Mouse (Mus musculus) MEL (cell line): ENCODE measurements around the gene Atf5. TPM values are rescaled to one million over a fixed set of nuclear protein-coding genes. Genes with fewer than 3 reads are reported as not detected.
A peak's percentile ranks its signal among the peaks of the same experiment; 100 is the strongest.

Experiments used
- DNase-seq: peaks from one replicate; pipeline ENCODE4 v3.0.0; 2011; ENCODE audit warnings: low read depth, low spot score
- H3K27ac ChIP-seq: 2 replicates; pipeline ENCODE4 v1.5.1; 2012; ENCODE audit warnings: low read depth, mild to moderate bottlenecking, control low read depth, low read length, moderate library complexity; ENCODE audit not compliant: control insufficient read depth
- H3K27me3 ChIP-seq, 2 experiments: fragments of 150-350 bp in 1 of 2; sonication (generic) in 1 of 2; 2 replicates each; pipeline ENCODE4 v1.6.1; 2012; ENCODE audit warnings: low read length in 2 of 2, mild to moderate bottlenecking in 2 of 2, improper control_type of control experiment in 1 of 2, moderate library complexity in 1 of 2; ENCODE audit not compliant: insufficient read depth in 2 of 2, control insufficient read depth in 1 of 2
- H3K36me3 ChIP-seq, 2 experiments: 2 replicates each; pipeline ENCODE4 v1.6.1; 2012 to 2014; ENCODE audit warnings: low read length in 2 of 2, improper control_type of control experiment in 1 of 2, inconsistent platforms in 1 of 2, mild to moderate bottlenecking in 1 of 2; ENCODE audit not compliant: insufficient read depth in 2 of 2, control insufficient read depth in 1 of 2
- H3K4me1 ChIP-seq, 2 experiments: fragments of 150-350 bp in 1 of 2; sonication (generic) in 1 of 2; 2 replicates each; pipeline ENCODE4 v1.6.1; 2012; ENCODE audit warnings: low read length in 2 of 2, improper control_type of control experiment in 1 of 2, mild to moderate bottlenecking in 1 of 2; ENCODE audit not compliant: insufficient read depth in 2 of 2, control insufficient read depth in 1 of 2
- H3K4me3 ChIP-seq, 2 experiments: fragments of 150-350 bp in 1 of 2; sonication (generic) in 1 of 2; 2 replicates each; pipeline ENCODE4 v1.5.1; 2012; ENCODE audit warnings: low read depth in 2 of 2, low read length in 2 of 2, mild to moderate bottlenecking in 2 of 2, moderate library complexity in 2 of 2, control low read depth in 1 of 2, improper control_type of control experiment in 1 of 2; ENCODE audit not compliant: control insufficient read depth in 1 of 2, insufficient read depth in 1 of 2
- H3K79me2 ChIP-seq: 2 replicates; pipeline ENCODE4 v1.6.1; 2012; ENCODE audit warnings: mild to moderate bottlenecking, low read length, moderate library complexity; ENCODE audit not compliant: control insufficient read depth, poor library complexity, insufficient read depth
- H3K9ac ChIP-seq: 2 replicates; pipeline ENCODE4 v1.6.1; 2012; ENCODE audit warnings: low read depth, mild to moderate bottlenecking, control low read depth, low read length, moderate library complexity; ENCODE audit not compliant: control insufficient read depth, poor library complexity, severe bottlenecking
- H3K9me3 ChIP-seq: fragments of 150-350 bp; sonication (generic); replicated peaks from 2 replicates; pipeline ENCODE4 v1.6.1; 2012; ENCODE audit warnings: mild to moderate bottlenecking, low read length, improper control_type of control experiment, moderate library complexity; ENCODE audit not compliant: insufficient read depth
- CHD1 ChIP-seq: IDR thresholded peaks from 2 replicates; pipeline ENCODE4 v1.6.1; 2012; ENCODE audit warnings: low read depth, mild to moderate bottlenecking, inconsistent platforms, low read length, improper control_type of control experiment
- CTCF ChIP-seq, 3 experiments: IDR thresholded peaks in 2 of 3; conservative IDR thresholded peaks in 1 of 3; 2 replicates each; pipeline ENCODE4 v1.5.1; 2011 to 2012; ENCODE audit warnings: low read length in 3 of 3, low read depth in 2 of 3, mild to moderate bottlenecking in 2 of 3, improper control_type of control experiment in 1 of 3, inconsistent platforms in 1 of 3, mixed read lengths in 1 of 3, moderate library complexity in 1 of 3; ENCODE audit not compliant: control insufficient read depth in 1 of 3, insufficient read depth in 1 of 3, poor library complexity in 1 of 3, severe bottlenecking in 1 of 3
- E2F4 ChIP-seq: IDR thresholded peaks from 2 replicates; pipeline ENCODE4 v1.6.1; 2011; ENCODE audit warnings: low read depth, low read length, improper control_type of control experiment, borderline replicate concordance
- ETS1 ChIP-seq: IDR thresholded peaks from 2 replicates; pipeline ENCODE4 v1.6.1; 2012; ENCODE audit warnings: low read depth, mild to moderate bottlenecking, inconsistent platforms, low read length, improper control_type of control experiment, moderate library complexity
- KAT2A ChIP-seq: conservative IDR thresholded peaks from 2 replicates; pipeline ENCODE4 v1.6.1; 2012; ENCODE audit warnings: low read depth, low read length, improper control_type of control experiment, inconsistent platforms
- MYC ChIP-seq: IDR thresholded peaks from 2 replicates; pipeline ENCODE4 v1.6.1; 2011; ENCODE audit warnings: low read depth, mild to moderate bottlenecking, low read length, improper control_type of control experiment, moderate library complexity
- POLR2AphosphoS2 ChIP-seq: IDR thresholded peaks from 2 replicates; pipeline ENCODE4 v1.6.1; 2011; ENCODE audit warnings: low read length, improper control_type of control experiment
- RCOR1 ChIP-seq: IDR thresholded peaks from 2 replicates; pipeline ENCODE4 v1.6.1; 2012; ENCODE audit warnings: low read depth, mild to moderate bottlenecking, inconsistent platforms, low read length, improper control_type of control experiment
- TAL1 ChIP-seq: IDR thresholded peaks from 2 replicates; pipeline ENCODE4 v1.6.1; 2012; ENCODE audit warnings: mild to moderate bottlenecking, inconsistent platforms, low read length, moderate library complexity, mixed read lengths
- polyA plus RNA-seq, 2 experiments: library from polyadenylated mRNA; stranded (reverse) in 1 of 2; unstranded in 1 of 2; fragments of >175 nt in 1 of 2; fragments of >200 nt in 1 of 2; gene quantifications; 2 replicates each; pipeline versions ENCODE4 v1.2.1 to v1.2.4; 2012; ENCODE audit warnings: low replicate concordance in 2 of 2, low read depth in 1 of 2; ENCODE audit not compliant: insufficient read length in 2 of 2, insufficient read depth in 1 of 2, missing spikeins in 1 of 2
- total RNA-seq: library from RNA; depleted of rRNA; stranded (reverse); fragments of 300-350 nt; gene quantifications from 2 replicates; pipeline ENCODE4 v1.2.3, GENCODE M21; 2012

Gene Atf5
- total and polyA plus RNA-seq, 3 experiments, result 17.6 to 95.5 TPM; not detected in 1

DNA sequence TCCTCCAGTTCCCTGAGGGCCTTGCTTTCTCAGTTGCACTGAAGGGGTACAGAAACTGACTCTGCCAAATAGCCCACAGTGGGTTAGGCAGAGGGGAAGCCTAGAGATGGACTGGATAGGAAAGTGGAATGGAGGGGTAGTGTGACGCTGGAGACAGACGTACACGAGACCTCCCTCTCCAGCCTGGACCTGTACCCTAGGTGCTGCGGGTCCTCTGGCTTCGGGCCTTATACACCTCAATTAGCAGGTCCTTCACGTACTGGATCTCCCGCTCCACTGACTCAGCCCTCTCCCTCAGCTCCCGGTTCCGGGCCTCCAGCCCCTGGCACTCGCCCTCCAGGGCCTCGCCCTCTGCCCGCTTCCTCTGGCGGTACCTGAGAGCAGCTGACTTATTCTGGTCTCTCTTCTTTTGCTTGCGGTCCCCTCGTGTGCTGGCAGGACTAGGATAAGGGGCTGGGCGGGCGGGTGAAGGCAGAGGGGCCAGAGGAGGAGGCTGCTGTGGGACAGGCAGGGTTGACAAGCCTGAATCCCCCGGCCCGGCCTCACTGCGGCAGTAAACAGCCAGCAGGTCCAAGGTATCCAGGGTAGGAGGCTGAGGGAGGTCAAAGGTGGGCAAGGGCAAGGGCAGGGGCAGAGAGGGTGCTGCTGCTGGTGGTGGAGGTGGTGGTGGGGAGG lies 3.7 kb downstream of the Atf5 start:
- peaks cover 24% of the 10 kb centered on the region for H3K79me2 ChIP-seq
- no peak overlapping the region for H3K4me3 ChIP-seq
- no peak for DNase-seq
- peaks cover 2 to 15% of the 10 kb centered on the region in 2 experiments; a peak in 3 of 4 replicates for H3K4me1 ChIP-seq
- TF ChIP-seq E2F4 (no peak), KAT2A (no peak), CHD1 (no peak)
- H3K27ac ChIP-seq, result no peak overlapping the region
- H3K9me3 ChIP-seq, result no peaks in the 10 kb centered on the region
- no peaks in the 10 kb centered on the region for H3K27me3 ChIP-seq
- no peak overlapping the region for H3K9ac ChIP-seq
- peaks cover 3 to 11% of the 10 kb centered on the region in 2 experiments; a peak in 3 of 4 replicates for H3K36me3 ChIP-seq

DNA sequence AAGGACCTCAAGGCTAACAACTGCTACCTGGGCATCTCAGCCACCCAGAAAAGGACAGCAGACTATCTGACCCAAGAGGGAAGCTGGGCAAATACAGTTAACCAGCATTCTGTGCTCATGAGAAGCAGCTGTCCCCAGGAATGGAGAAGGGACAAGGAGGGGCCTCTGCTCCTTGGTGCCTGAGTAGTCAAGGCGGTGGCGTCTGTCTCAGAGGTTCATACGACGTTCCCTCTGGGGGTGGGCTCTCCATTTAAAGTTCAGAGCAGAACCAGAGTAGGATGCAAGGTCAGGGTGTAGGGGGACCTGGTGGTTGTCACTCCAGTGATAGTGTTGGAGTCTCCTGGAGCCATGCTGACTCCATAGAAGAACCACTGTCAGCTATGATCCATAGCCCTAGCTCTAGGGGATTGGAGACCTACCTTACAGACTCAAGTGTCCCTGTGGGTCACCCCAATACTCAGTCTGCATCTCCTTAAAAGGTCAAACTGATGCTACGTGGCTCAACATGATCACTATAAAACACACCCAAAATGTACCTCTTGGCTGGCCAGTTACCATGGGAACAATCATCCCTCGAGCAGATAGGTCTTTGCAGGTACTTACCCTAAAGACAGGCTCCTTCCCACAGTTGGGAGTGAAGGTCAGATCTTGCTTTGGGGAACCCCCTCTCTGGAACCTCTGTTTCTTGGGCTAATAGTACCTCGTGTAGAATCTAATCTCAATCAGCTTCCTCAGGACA lies 5.5 kb downstream of the Atf5 start:
- Histone ChIP-seq H3K9me3 (no peaks in the 10 kb centered on the region), H3K9ac (no peak overlapping the region), H3K79me2 (peaks cover 7% of the 10 kb centered on the region), H3K27ac (no peak overlapping the region), H3K36me3 (peaks cover 2 to 10% of the 10 kb centered on the region in 2 experiments; a peak in 2 of 4 replicates), H3K4me3 (no peak overlapping the region), H3K4me1 (peaks cover 0 to 12% of the 10 kb centered on the region in 2 experiments; a peak in 3 of 4 replicates), H3K27me3 (no peaks in the 10 kb centered on the region)
- no peak for TF ChIP-seq CTCF (IDR thresholded peaks at IDR 0.05 in 2 of 3, conservative IDR thresholded peaks at IDR 0.05 in 1 of 3; ENCODE audit: control insufficient read depth in 1 of 3, insufficient read depth in 1 of 3, low read depth in 2 of 3, low read length in 3 of 3, poor library complexity in 1 of 3, severe bottlenecking in 1 of 3)
- TF ChIP-seq POLR2AphosphoS2, result peak; percentile 82; the same call in 1 of the 2 replicates
- no peak for DNase-seq

DNA sequence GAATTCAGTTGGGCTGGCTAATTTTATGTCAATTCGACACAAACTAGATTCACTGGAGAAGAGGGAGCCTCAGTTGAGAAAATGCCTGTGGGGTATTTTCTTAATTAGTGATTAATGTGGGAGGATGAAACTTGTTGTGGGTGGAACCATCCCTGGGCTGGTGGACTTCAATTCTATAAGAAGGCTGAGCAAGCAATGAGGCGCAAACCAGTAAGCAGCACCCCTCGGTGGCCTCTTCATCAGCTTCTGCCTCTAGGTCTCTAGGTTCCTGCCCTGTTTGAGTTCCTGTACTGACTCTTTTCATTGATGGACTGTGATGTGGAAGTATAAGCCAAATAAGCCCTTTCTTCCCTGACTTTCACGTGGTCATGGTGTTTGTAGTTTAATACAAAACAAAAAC lies 6.1 kb downstream of the Atf5 start:
- Histone ChIP-seq H3K9ac (no peak overlapping the region), H3K27me3 (no peaks in the 10 kb centered on the region), H3K27ac (no peak overlapping the region)
- TF ChIP-seq TAL1, result no peak
- no peak for TF ChIP-seq RCOR1
- no peak for TF ChIP-seq ETS1
- TF ChIP-seq MYC, result no peak
- TF ChIP-seq, all 39 proteins: peak for 0
- Histone ChIP-seq H3K4me3 (no peak overlapping the region), H3K36me3 (peaks cover 2 to 10% of the 10 kb centered on the region in 2 experiments; a peak in 2 of 4 replicates), H3K79me2 (peaks cover 6% of the 10 kb centered on the region), H3K9me3 (no peaks in the 10 kb centered on the region), H3K4me1 (peaks cover 0 to 12% of the 10 kb centered on the region in 2 experiments; a peak in 3 of 4 replicates)
- no peak for DNase-seq
